Comparison of ENCODE assay signal across 20 mouse cellular contexts in the genomic region with DNA sequence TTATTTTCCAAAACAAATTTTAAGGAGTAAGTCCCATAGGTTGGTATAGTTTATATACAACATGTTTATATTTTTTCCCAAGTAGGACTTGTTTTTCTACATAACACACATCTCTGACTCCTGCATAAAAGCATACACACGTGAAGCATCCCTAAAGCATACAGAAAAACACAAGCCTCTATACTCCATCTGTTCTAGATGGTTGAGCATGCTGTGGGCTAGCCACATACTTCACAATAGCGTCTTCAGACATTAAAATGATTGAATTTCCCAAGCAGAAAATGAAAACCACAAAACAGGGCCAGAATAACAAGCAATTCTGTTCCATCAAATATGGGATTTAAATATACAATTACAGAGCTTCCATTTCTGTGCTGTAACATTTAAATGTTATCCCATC.
"Had no signal": no experiment of that assay in that cellular context is flagged by ENCODE, and none has a peak within 500 bp of the region (broad histone marks: within the 10 kb centered on the region; RNA-seq: fewer than 3 reads in every experiment).

No protein-coding gene starts in this region.

- H3K27ac ChIP-seq: liver, embryonic 15.5 days; lung, embryonic 15.5 days; macrophage; midbrain, embryonic 13.5 days; midbrain, embryonic 15.5 days had no signal

- H3K9ac ChIP-seq: liver, embryonic 15.5 days; liver, postnatal 0 days; lung, embryonic 15.5 days; midbrain, embryonic 13.5 days; midbrain, embryonic 15.5 days had no signal

- H3K4me1 ChIP-seq: liver, embryonic 15.5 days; lung, embryonic 15.5 days; megakaryocyte, embryonic 14.5 days; midbrain, embryonic 13.5 days had no signal

- H3K27me3 ChIP-seq: liver, embryonic 15.5 days; lung, embryonic 15.5 days; megakaryocyte, embryonic 14.5 days; midbrain, embryonic 15.5 days had no signal

- DNase-seq: liver, postnatal 0 days; lung, adult 2 months; lung, postnatal 14 days; lung, postnatal 36 days; retina, postnatal 1 day; right cerebral cortex, adult 18-20 months; right cerebral cortex, postnatal 25 days; right cerebral cortex, postnatal 4 days; spleen, adult 18-20 months; thymus, adult 18-20 months; thymus, postnatal 25 days; thymus, postnatal 4 days had no signal

- H3K4me3 ChIP-seq: liver, embryonic 15.5 days; lung, embryonic 15.5 days; megakaryocyte, embryonic 14.5 days; midbrain, embryonic 13.5 days; midbrain, embryonic 15.5 days had no signal

- ATAC-seq: liver, postnatal 0 days; lung, postnatal 0 days; midbrain, embryonic 13.5 days; midbrain, embryonic 15.5 days had no signal

- H3K9me3 ChIP-seq: liver, embryonic 15.5 days; lung, embryonic 15.5 days; midbrain, embryonic 13.5 days; midbrain, embryonic 15.5 days had no signal

- H3K36me3 ChIP-seq: liver, embryonic 15.5 days; lung, embryonic 15.5 days; midbrain, embryonic 13.5 days; midbrain, embryonic 15.5 days had no signal

- H3K4me2 ChIP-seq: liver, embryonic 15.5 days; lung, embryonic 15.5 days; midbrain, embryonic 11.5 days; midbrain, embryonic 13.5 days; midbrain, embryonic 15.5 days had no signal
